Mouse (Mus musculus) thymus, postnatal 25 days (tissue): ENCODE measurements around the gene Zfp318.

ENCODE experiments used
- DNase-seq: peaks from one replicate; pipeline ENCODE4 v3.0.0; 2022

Gene Zfp318

GRCm38 (mm10) chr17:46383294-46384060 is at the start of gene Zfp318:
TSS of gene Zfp318 (plus strand) at chr17:46383731.
- peak; percentile 100 for DNase-seq

DNA sequence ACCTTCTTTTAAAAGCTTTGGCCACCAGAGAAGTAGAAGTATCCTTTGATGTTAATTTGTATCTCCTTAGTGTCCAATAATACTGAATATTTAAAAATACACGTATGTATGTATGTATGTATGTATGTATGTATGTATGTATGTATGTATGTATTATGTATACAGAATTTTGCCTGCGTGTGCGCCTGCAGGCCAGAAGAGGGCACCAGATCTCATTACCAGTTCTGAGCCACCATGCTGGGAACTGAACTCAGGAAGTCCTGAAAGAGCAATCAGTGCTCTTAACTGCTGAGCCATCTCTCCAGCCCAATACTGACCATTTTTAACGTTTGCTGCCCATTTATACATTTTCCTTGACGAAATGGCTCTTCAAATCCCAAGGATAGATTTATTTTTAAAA is 47.1 kb upstream of the Zfp318 start:
- DNase-seq, result peak; percentile 34

DNA sequence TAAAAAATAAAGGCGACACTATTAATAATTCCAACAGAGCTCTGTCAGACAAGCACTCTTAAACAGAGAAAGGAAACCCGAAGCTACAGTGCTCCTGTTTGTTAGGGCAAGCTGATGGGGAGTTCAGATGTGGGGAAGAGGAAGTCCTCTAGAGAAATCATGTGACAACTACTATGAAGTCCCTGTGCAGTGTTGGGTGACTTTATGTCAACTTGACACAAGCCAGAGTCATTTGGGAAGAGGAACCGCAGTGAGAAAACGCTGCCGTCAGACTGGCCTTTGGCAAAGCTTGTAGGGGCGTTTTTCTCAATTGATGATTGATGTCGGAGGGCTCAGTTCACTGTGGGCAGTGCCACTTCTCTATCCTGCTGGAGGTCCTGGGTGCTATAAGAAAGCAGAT is 42.3 kb upstream of the Zfp318 start:
- DNase-seq, result no peak

DNA sequence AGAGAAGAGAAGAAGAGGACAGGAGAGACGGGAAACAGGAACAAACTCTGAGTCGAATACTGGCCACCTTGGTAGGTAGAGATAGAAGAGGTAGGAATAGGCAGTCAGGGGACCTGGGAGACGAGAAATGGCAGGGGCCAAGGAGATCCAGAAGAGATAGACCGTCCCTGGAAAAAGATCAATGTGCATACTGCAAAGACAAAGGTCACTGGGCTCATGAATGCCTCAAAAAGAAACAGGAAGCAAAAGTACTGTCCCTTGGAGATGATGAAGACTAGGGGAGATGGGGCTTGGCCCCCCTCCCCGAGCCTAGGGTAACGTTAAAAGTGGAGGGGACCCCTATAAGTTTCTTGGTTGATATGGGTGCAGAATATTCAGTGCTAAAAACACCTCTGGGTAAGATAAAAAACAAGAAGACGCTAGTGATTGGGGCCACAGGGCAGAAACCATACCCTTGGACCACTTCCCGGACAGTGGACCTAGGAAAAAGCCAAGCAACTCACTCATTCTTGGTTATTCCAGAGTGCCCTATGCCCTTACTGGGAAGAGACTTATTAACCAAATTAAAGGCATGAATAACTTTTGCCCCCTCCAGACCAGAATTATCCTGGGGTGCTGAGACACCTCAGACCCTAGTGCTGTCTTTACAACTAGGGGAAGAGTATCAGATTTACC is 32.4 kb upstream of the Zfp318 start:
- no peak for DNase-seq

GRCm38 (mm10) chr17:46371783-46372182 is 11.7 kb upstream of the Zfp318 start:
- DNase-seq, result peak; percentile 55

- peak; percentile 10 for DNase-seq
Observed at GRCm38 (mm10) chr17:46378564-46378963, 5.0 kb upstream of the Zfp318 start.

DNA sequence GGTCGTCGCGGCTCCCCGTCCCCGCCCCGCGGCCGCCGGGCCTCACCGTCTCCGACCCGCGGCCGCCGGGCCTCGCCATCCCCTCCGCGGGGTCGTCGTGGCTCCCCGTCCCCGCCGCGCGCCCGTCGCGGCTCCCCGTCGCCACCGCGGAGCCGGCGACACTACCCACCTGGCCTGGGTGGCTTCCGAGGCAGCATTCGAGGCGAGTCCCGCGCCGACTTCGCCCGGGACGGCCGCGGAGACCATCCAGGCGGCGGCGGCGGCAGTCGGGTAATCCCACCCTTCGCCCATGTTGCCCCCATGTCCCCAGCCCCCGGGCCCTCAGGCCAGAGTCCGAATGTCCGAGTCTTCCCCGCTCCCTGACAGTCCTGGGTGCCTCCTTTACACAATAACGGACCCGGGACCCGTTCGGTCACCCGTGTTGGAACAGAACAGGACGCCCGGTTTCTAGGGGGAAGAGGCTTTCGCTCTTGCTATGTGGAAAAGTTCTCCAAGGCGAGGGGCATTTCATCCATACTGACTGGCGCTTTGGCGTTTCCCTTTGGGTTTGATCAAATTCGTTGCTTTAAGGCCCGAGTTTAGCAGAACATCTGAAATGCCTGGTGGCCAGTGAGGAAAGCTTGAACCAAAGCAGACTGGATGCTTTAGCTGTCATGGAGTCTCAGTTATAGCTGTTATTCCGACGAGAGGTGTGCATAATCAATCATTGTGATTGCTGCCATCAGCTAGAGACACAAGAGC is 700 bp downstream of the Zfp318 start:
- DNase-seq, result peak; percentile 38

- DNase-seq, result no peak
Observed at GRCm38 (mm10) chr17:46388200-46388599, 4.7 kb downstream of the Zfp318 start.

- peak; percentile 42 for DNase-seq
Observed at GRCm38 (mm10) chr17:46393012-46393411, 9.5 kb downstream of the Zfp318 start.

- DNase-seq, result no peak
Observed at GRCm38 (mm10) chr17:46394631-46395030, 11.1 kb downstream of the Zfp318 start.

GRCm38 (mm10) chr17:46408478-46408877 is 24.9 kb downstream of the Zfp318 start:
- DNase-seq, result no peak

GRCm38 (mm10) chr17:46418628-46419027 is 35.1 kb downstream of the Zfp318 start:
- no peak for DNase-seq

- no peak for DNase-seq
Observed at GRCm38 (mm10) chr17:46419717-46420116, 36.2 kb downstream of the Zfp318 start.

GRCm38 (mm10) chr17:46426496-46426895 is 43.0 kb downstream of the Zfp318 start:
- no peak for DNase-seq

DNA sequence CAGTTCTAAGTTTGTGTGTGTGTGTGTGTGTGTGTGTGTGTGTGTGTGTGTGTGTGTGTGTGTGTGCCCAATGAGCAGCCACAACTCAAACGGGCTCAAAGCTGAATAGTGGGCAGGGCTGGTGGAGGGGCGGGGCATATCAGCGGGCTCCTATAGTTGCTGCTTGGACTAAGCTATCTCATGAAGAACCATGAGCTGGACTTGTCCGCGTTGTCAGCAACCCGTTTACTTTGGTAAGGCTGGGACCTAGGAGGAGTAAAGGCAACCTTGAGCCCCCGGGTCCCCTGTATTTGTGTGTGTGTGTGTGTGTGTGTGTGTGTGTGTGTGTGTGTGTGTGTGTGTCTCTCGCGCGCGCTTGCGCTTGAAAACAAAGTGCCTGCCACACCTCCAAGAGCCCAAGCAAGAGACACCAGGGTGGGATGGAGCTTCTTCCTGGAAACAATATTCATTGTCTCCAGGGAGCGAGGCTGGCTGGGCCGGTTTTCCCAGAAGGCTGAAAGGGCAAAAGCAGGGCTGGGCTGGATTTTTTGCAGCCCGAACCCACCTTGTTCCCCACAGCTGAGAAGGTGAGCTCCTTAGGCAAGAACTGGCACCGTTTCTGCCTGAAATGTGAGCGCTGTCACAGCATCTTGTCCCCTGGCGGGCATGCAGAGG is 45.4 kb downstream of the Zfp318 start, which contains the start of gene Crip3:
Gene Crip3 (plus strand): TSS at position 166 of the 654 bp plus-strand sequence.
- no peak for DNase-seq

- DNase-seq, result no peak
Observed at GRCm38 (mm10) chr17:46433627-46434026, 50.1 kb downstream of the Zfp318 start.

DNA sequence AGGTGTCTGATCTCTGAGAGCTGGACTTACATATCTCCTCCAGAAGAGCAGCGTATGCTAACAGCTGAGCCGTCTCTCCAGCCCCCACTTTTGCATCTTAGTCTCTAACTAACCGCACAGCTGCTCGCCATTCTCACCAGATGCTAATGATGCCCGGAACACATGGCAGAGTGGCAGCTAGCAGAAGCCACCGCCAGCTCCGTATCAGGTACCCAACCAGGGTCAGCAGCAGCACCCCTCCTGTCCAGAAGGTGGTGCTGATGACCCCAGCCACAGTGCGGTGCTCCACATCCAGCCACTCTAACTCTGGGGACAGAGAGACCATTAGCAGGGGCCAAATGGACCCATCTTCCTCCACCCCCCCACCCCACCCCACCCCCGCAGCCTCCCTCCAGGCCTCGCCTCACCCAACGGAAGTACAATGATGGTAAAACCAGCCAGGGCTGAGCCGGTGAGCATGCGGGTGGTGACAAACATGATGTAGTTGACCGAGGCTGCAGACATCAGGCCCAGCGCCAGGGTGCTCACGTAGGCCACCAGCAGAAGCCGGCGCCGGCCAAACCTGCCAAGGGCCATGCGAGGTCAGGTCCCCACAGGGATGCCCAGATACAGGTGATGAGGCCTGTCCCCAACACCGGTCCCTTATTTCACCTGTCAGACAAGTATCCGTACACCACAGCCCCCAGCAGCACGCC is 53.3 kb downstream of the Zfp318 start:
- DNase-seq, result peak; percentile 28

- no peak for DNase-seq
Observed at GRCm38 (mm10) chr17:46438298-46438873, 54.9 kb downstream of the Zfp318 start, which contains the start of gene Slc22a7. TSS of gene Slc22a7 (minus strand) at chr17:46438457.

- DNase-seq, result no peak
Observed at GRCm38 (mm10) chr17:46439176-46439575, 55.6 kb downstream of the Zfp318 start.

- DNase-seq, result no peak
Observed at GRCm38 (mm10) chr17:46444839-46445579, 61.5 kb downstream of the Zfp318 start.

DNA sequence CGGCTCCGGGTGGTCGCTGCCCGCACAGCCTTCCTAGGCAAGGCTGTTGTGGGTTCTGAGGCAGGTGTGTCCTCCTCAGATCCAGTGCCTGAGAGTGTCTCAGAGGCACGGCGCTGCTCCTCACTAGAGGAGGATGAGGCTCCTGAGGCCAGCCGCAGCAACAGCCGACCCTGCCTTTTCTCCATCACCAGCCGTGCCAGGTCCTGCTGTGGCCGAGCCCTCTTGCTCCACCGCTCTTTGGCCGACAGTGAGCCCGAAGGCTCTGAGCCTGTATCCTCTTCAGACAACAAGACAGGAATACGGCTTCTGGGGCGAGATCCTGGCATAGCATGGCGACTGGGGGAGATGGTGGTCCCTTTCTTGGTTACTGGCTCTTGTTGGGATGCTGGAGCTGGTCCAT is 62.7 kb downstream of the Zfp318 start:
- no peak for DNase-seq
